Mouse (Mus musculus): ENCODE measurements around the gene Car7. TPM values are rescaled to one million over a fixed set of nuclear protein-coding genes. Genes with fewer than 3 reads are reported as not detected.

Car7 gene
- polyA plus RNA-seq, 1 experiment from 2014 or later: 0.90 TPM

Other genes with a start within 250 kb of the Car7 start
- gene Cmtm2a, start 241.5 kb upstream of the Car7 start, polyA plus RNA-seq (2016; fragmentation: Nextera tagmentation; extraction: Ambion mirVana): not detected in 2 replicates
- not detected in 2 replicates for gene Gm45711, start 224.6 kb upstream of the Car7 start, polyA plus RNA-seq (2016; fragmentation: Nextera tagmentation; extraction: Ambion mirVana)
- not detected in 2 replicates for gene Cmtm1, start 224.5 kb upstream of the Car7 start, polyA plus RNA-seq (2016; fragmentation: Nextera tagmentation; extraction: Ambion mirVana)
- not detected in 2 replicates for gene Gm11020, start 213.1 kb upstream of the Car7 start, polyA plus RNA-seq (2016; fragmentation: Nextera tagmentation; extraction: Ambion mirVana)
- not detected in 2 replicates for gene Cmtm2b, start 212.5 kb upstream of the Car7 start, polyA plus RNA-seq (2016; fragmentation: Nextera tagmentation; extraction: Ambion mirVana)
- gene Cmtm3, start 195.3 kb upstream of the Car7 start, polyA plus RNA-seq (2016; fragmentation: Nextera tagmentation; extraction: Ambion mirVana): 76.5 and 83.1 TPM in 2 replicates
- 1.9 TPM in 2 replicates for gene Cmtm4, start 138.9 kb upstream of the Car7 start, polyA plus RNA-seq (2016; fragmentation: Nextera tagmentation; extraction: Ambion mirVana)
- gene Dync1li2, start 91.6 kb upstream of the Car7 start, polyA plus RNA-seq (2016; fragmentation: Nextera tagmentation; extraction: Ambion mirVana): 80.8 and 81.0 TPM in 2 replicates
- 0.12 and 0.29 TPM in 2 replicates for gene Terb1, start 24.8 kb upstream of the Car7 start, polyA plus RNA-seq (2016; fragmentation: Nextera tagmentation; extraction: Ambion mirVana)
- gene Nae1, start 52 bp upstream of the Car7 start, polyA plus RNA-seq (2016; fragmentation: Nextera tagmentation; extraction: Ambion mirVana): 121 and 126 TPM in 2 replicates
- gene Pdp2, start 56.8 kb downstream of the Car7 start, polyA plus RNA-seq (2016; fragmentation: Nextera tagmentation; extraction: Ambion mirVana): 12.7 and 13.3 TPM in 2 replicates
- not detected in 2 replicates for gene Cdh16, start 89.7 kb downstream of the Car7 start, polyA plus RNA-seq (2016; fragmentation: Nextera tagmentation; extraction: Ambion mirVana)
- gene Rrad, start 96.6 kb downstream of the Car7 start, polyA plus RNA-seq (2016; fragmentation: Nextera tagmentation; extraction: Ambion mirVana): 1.2 and 1.5 TPM in 2 replicates
- 111 and 121 TPM in 2 replicates for gene Ciao2b, start 107.3 kb downstream of the Car7 start, polyA plus RNA-seq (2016; fragmentation: Nextera tagmentation; extraction: Ambion mirVana)
- gene Ces2a, start 199.3 kb downstream of the Car7 start, polyA plus RNA-seq (2016; fragmentation: Nextera tagmentation; extraction: Ambion mirVana): not detected in 2 replicates

All from hindbrain, embryonic 10.5 days (tissue).